Mouse (Mus musculus) hindbrain, postnatal 0 days (tissue): ENCODE results near the gene Tmcc3. TPM values are rescaled to one million over a fixed set of nuclear protein-coding genes. Genes with fewer than 3 reads are reported as not detected.

ENCODE experiments used
- ATAC-seq: fragments of 200-750 bp; cut with Nextera tagmentation; 2 replicates; pipeline ENCODE4 v1.8.0; 2017; ENCODE audit warnings: mild to moderate bottlenecking, moderate TSS enrichment, moderate library complexity
- DNase-seq: peaks from one replicate; pipeline ENCODE4 v3.0.0-alpha.2; 2015; ENCODE audit warnings: low spot score
- H3K27ac ChIP-seq: fragments of 300-500 bp; sonication (generic); 2 replicates; pipeline ENCODE4 v1.5.1; 2014; ENCODE audit warnings: mild to moderate bottlenecking
- H3K27me3 ChIP-seq: fragments of 300-500 bp; sonication (generic); 2 replicates; pipeline ENCODE4 v1.6.1; 2014; ENCODE audit warnings: low read length, mixed read lengths; ENCODE audit not compliant: insufficient read depth
- H3K36me3 ChIP-seq: fragments of 300-500 bp; sonication (generic); 2 replicates; pipeline ENCODE4 v1.6.1; 2014; ENCODE audit warnings: low read length, mixed read lengths; ENCODE audit not compliant: insufficient read depth
- H3K4me1 ChIP-seq: fragments of 300-500 bp; sonication (generic); 2 replicates; pipeline ENCODE4 v1.6.1; 2014; ENCODE audit warnings: antibody characterized with exemption, low read length, mixed read lengths; ENCODE audit not compliant: insufficient read depth
- H3K4me2 ChIP-seq: fragments of 300-500 bp; sonication (generic); 2 replicates; pipeline ENCODE4 v1.6.1; 2014; ENCODE audit warnings: low read depth, mild to moderate bottlenecking, low read length, moderate library complexity, mixed read lengths
- H3K4me3 ChIP-seq: fragments of 300-500 bp; sonication (generic); 2 replicates; pipeline ENCODE4 v1.5.1; 2014; ENCODE audit warnings: low read length
- H3K9ac ChIP-seq: fragments of 300-500 bp; sonication (generic); replicated peaks from 2 replicates; pipeline ENCODE4 v1.6.1; 2014; ENCODE audit warnings: mild to moderate bottlenecking, low read length, moderate library complexity, mixed read lengths
- H3K9me3 ChIP-seq: fragments of 300-500 bp; sonication (generic); 2 replicates; pipeline ENCODE4 v1.6.1; 2016; ENCODE audit warnings: low read length, mixed read lengths
- CTCF ChIP-seq: IDR thresholded peaks from 2 replicates; pipeline ENCODE4 v1.5.1; 2016; ENCODE audit warnings: antibody characterized with exemption, control low read depth, low read depth
- WGBS: fragments of 180-500 bp; shearing (Covaris S2); extraction: QIAGEN DNeasy Blood & Tissue Kit; methylation state at CpG from one replicate; pipeline ENCODE4 v1.1.7; 2014; 5-methylcytosine and 5-hydroxymethylcytosine counted together
- polyA plus RNA-seq: library from polyadenylated mRNA; unstranded; fragments of >200 nt; fragmentation: Nextera tagmentation; extraction: Ambion mirVana; gene quantifications from 2 replicates; pipeline ENCODE4 v1.2.1, GENCODE M21; 2015
- total RNA-seq: library from RNA; depleted of rRNA; stranded (reverse); fragments of >200 nt; gene quantifications from 2 replicates; pipeline ENCODE4 v1.2.3, GENCODE M21; 2014

The Tmcc3 gene
- total and polyA plus RNA-seq, 2 experiments from 2014 or later = 9.7 to 15.3 TPM

- Histone ChIP-seq H3K36me3 (no peaks in the 10 kb centered on the region), H3K27me3 (no peaks in the 10 kb centered on the region), H3K4me1 (no peaks in the 10 kb centered on the region), H3K27ac (no peak overlapping the region), H3K9me3 (no peaks in the 10 kb centered on the region), H3K4me2 (no peak overlapping the region), H3K9ac (no peak overlapping the region), H3K4me3 (no peak overlapping the region)
- DNase-seq (peak; percentile 28), ATAC-seq (no peak)
- 48% methylated on average over 8 of the region's 8 CpGs for WGBS
- no peak for TF ChIP-seq CTCF
Measured at GRCm38 (mm10) chr10:94282179-94282578, 29.6 kb upstream of the Tmcc3 start.

DNA sequence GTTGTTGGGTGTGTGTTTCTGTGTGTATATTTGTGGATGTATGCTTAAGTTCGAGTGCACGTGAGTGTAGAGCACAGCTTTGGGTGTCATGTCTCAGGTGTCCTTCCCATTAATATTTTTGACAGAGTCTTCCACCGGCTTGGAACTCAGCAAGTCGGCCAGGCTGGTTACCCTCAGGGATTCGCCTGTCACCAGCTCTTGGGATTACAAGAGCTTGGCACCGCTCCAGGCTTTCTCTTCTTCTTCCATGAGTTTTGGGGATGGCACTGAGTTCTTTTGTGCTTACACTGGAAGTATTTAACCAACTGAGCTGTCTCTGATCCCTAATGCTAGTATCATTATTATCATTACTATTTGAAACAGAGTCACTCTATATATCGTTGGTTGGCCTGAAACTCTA, 29.0 kb upstream of the Tmcc3 start:
- Histone ChIP-seq H3K9me3 (no peaks in the 10 kb centered on the region), H3K27me3 (no peaks in the 10 kb centered on the region), H3K4me2 (no peak overlapping the region), H3K36me3 (no peaks in the 10 kb centered on the region), H3K9ac (no peak overlapping the region), H3K4me1 (no peaks in the 10 kb centered on the region), H3K27ac (no peak overlapping the region), H3K4me3 (no peak overlapping the region)
- DNase-seq = no peak
- 79% methylated on average over 7 of the region's 7 CpGs for WGBS
- no peak for TF ChIP-seq CTCF
- ATAC-seq = no peak

DNA sequence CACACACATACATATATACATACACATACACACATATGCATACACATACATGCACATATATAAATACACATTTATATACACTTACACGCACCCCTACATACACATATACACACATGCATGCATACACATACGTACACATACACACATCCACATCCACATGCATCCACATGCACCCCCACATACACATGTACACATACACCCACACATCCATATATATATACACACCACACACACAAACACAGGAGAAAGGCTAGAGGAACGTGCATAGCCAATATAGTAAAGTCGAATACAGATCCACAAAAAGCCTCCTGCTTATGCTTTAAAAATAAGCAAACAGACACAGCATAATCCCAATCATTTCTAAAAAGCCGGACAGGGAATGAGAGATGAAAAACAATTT, 17.3 kb upstream of the Tmcc3 start:
- Histone ChIP-seq H3K27ac (peak overlapping the region; percentile 71; the same call in 1 of the 2 replicates), H3K9ac (no peak overlapping the region), H3K9me3 (no peaks in the 10 kb centered on the region), H3K27me3 (no peaks in the 10 kb centered on the region), H3K4me1 (0 out of 2 replicates have a peak, but pooled peaks cover 9% of the 10 kb centered on the region), H3K4me2 (no peak overlapping the region), H3K36me3 (no peaks in the 10 kb centered on the region), H3K4me3 (no peak overlapping the region)
- ATAC-seq (no peak), DNase-seq (no peak)
- TF ChIP-seq CTCF = no peak
- 76% methylated on average over 5 of the region's 5 CpGs for WGBS

DNA sequence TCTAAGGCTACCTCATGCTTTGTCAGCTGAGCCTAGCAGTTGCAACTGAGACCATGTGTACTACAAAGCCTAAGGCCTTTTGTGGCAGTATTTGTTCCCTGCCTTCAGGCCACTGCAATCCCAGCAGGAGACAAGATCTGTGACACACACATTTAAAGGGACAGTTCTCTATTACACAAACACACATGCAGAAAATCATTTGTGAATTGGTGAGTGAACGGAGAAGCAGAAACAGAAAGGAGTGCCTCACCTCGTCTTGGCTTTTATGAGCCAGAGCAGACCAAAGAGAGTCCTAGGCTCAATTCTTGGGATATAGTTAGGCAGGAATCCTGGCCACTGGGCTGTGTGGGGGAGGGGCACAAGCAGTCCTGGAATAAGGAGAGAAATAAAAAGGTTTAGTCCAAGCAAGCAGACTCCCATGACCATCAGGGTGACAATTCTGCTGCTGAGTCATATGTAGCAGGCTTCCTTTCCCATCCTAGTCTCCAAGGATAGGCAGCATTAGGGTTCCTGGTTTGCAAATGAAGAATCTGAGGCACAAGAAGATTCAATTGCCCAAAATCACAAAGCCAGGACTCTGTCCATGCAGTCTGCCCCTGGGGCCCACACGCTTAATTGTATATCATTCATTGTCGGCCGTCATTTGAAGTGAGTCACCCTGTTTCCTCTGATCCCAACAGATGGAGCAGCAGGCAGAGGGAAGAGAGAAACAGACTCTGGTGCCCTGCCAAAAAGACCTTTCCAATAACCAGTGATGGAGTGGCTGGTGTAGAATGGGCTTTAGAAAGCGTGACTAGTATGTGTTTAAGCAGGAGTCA, 16.6 kb upstream of the Tmcc3 start:
- 0 out of 2 replicates have a peak, but pooled peaks cover 9% of the 10 kb centered on the region for H3K4me1 ChIP-seq
- no peak overlapping the region for H3K9ac ChIP-seq
- DNase-seq (peak; percentile 72), ATAC-seq (peak; percentile 74)
- 21% methylated on average over 6 of the region's 6 CpGs for WGBS
- H3K27ac ChIP-seq = peak overlapping the region; percentile 71
- no peaks in the 10 kb centered on the region for H3K9me3 ChIP-seq
- H3K4me3 ChIP-seq = no peak overlapping the region
- H3K36me3 ChIP-seq = no peaks in the 10 kb centered on the region
- TF ChIP-seq CTCF = no peak
- no peak overlapping the region for H3K4me2 ChIP-seq
- H3K27me3 ChIP-seq = no peaks in the 10 kb centered on the region

DNA sequence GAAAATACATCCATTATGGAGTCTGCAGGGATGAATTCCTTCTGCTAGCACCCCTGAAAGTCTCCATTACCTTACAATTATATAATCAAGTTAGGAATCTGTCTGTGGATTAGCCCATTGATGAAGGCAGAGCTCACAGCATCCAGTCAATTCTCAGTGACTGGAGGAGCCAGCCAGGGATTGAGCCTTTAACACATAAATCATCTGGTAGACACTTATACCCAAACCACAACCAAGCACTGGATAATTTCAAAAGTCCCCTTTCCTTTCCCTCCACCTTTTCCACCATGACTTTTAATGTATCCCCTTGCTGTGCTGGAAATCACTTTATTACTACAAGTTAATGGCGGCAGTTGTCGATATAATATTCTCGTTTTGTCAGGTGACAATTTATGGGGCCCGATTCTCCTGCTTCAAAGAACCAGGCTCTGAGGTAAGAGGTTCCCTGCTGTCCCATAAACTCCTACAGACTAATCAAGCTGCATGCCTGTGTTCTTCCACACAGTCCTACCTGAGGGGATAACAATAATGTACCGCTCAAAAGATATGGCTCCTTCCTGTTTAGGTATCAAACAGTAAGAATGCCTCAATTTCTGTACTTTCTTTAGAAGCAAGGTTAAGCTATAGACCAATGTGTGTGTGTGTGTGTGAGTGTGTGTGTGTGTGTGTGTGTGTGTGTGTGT, 15.7 kb upstream of the Tmcc3 start:
- Histone ChIP-seq H3K9ac (no peak overlapping the region), H3K27me3 (no peaks in the 10 kb centered on the region), H3K4me3 (no peak overlapping the region), H3K27ac (peak overlapping the region; percentile 71; the same call in 1 of the 2 replicates), H3K4me1 (0 out of 2 replicates have a peak, but pooled peaks cover 9% of the 10 kb centered on the region), H3K36me3 (no peaks in the 10 kb centered on the region), H3K9me3 (no peaks in the 10 kb centered on the region), H3K4me2 (no peak overlapping the region)
- ATAC-seq (no peak), DNase-seq (no peak)
- 93% methylated on average over 5 of the region's 5 CpGs for WGBS
- no peak for TF ChIP-seq CTCF

DNA sequence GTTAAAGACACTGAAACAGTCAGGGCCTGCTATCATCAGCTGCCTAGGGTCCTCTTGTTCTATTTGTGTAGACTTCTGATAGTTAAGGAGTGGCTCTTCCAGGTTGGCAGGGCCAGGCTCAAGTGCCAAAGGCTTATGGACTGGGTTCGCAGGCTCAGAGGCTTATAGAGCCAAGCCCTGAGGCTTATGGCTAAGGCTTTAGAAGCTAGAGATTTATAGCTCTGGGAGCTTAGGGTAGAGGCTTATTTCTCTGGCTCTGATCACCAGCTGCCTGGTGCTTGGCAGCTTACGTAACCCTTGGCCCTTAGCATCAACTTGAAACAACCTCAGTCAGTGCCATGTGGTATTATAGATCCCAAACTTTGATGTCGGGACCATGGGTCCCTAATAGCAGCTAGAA, 13.3 kb upstream of the Tmcc3 start, which contains the start of gene Gm4792:
Gene Gm4792, minus strand, starts transcription at position 233 of the 400 bp plus-strand sequence.
- ATAC-seq = no peak
- Histone ChIP-seq H3K9ac (no peak within 1 kb of the TSS), H3K4me1 (0 out of 2 replicates have a peak, but pooled peaks cover 9% of the 10 kb centered on the region), H3K4me3 (no peak within 1 kb of the TSS), H3K27ac (no peak within 1 kb of the TSS), H3K9me3 (no peaks in the 10 kb centered on the region), H3K27me3 (no peaks in the 10 kb centered on the region), H3K36me3 (no peaks in the 10 kb centered on the region), H3K4me2 (no peak within 1 kb of the TSS)
- DNase-seq = peak; percentile 27
- 69% methylated on average over 3 of the region's 3 CpGs for WGBS
- no peak for TF ChIP-seq CTCF
